Mouse (Mus musculus): ENCODE measurements around the gene Il1rapl1.
A peak's percentile ranks its signal among the peaks of the same experiment; 100 is the strongest.

The Il1rapl1 gene

GRCm38 (mm10) chrX:88115609-88116073, at the start of gene Il1rapl1:
Gene Il1rapl1 (minus strand): TSS chrX:88115645.
- DNase-seq (ENCODE audit: low read depth, low spot score), result peak; percentile 60

GRCm38 (mm10) chrX:88158037-88158436, 42.6 kb upstream of the Il1rapl1 start:
- DNase-seq (ENCODE audit: low read depth, low spot score), result no peak

- DNase-seq (ENCODE audit: low read depth, low spot score), result no peak
Measured at GRCm38 (mm10) chrX:88125612-88126011, 10.2 kb upstream of the Il1rapl1 start.

GRCm38 (mm10) chrX:88120070-88120469, 4.6 kb upstream of the Il1rapl1 start:
- DNase-seq (ENCODE audit: low read depth, low spot score), result no peak

- DNase-seq (ENCODE audit: low read depth, low spot score), result no peak
Measured at GRCm38 (mm10) chrX:88117858-88118257, 2.4 kb upstream of the Il1rapl1 start.

- DNase-seq (ENCODE audit: low read depth, low spot score), result no peak
Measured at GRCm38 (mm10) chrX:88116326-88116725, 881 bp upstream of the Il1rapl1 start.

GRCm38 (mm10) chrX:88113561-88113960, 1.9 kb downstream of the Il1rapl1 start:
- no peak for DNase-seq (ENCODE audit: low read depth, low spot score)

- DNase-seq (ENCODE audit: low read depth, low spot score), result no peak
Measured at GRCm38 (mm10) chrX:88112254-88112653, 3.2 kb downstream of the Il1rapl1 start.

- no peak for DNase-seq (ENCODE audit: low read depth, low spot score)
Measured at GRCm38 (mm10) chrX:88109733-88110132, 5.7 kb downstream of the Il1rapl1 start.

GRCm38 (mm10) chrX:88093936-88094569, 21.4 kb downstream of the Il1rapl1 start:
- no peak for DNase-seq (ENCODE audit: low read depth, low spot score)

GRCm38 (mm10) chrX:88089873-88090272, 25.6 kb downstream of the Il1rapl1 start:
- no peak for DNase-seq (ENCODE audit: low read depth, low spot score)

- DNase-seq (ENCODE audit: low read depth, low spot score), result no peak
Measured at GRCm38 (mm10) chrX:88072741-88073419, 42.6 kb downstream of the Il1rapl1 start.

- DNase-seq (ENCODE audit: low read depth, low spot score), result no peak
Measured at GRCm38 (mm10) chrX:88070368-88070767, 45.1 kb downstream of the Il1rapl1 start.

- no peak for DNase-seq (ENCODE audit: low read depth, low spot score)
Measured at GRCm38 (mm10) chrX:88043556-88043955, 71.9 kb downstream of the Il1rapl1 start.

- no peak for DNase-seq (ENCODE audit: low read depth, low spot score)
Measured at GRCm38 (mm10) chrX:88038984-88039383, 76.5 kb downstream of the Il1rapl1 start.

GRCm38 (mm10) chrX:87897172-87897571, 218.3 kb downstream of the Il1rapl1 start:
- no peak for DNase-seq (ENCODE audit: low read depth, low spot score)

GRCm38 (mm10) chrX:87891916-87892315, 223.5 kb downstream of the Il1rapl1 start:
- no peak for DNase-seq (ENCODE audit: low read depth, low spot score)

GRCm38 (mm10) chrX:87854107-87854506, 261.3 kb downstream of the Il1rapl1 start:
- DNase-seq (ENCODE audit: low read depth, low spot score), result peak; percentile 4

- no peak for DNase-seq (ENCODE audit: low read depth, low spot score)
Measured at GRCm38 (mm10) chrX:87813884-87814283, 301.6 kb downstream of the Il1rapl1 start.

GRCm38 (mm10) chrX:87807717-87808116, 307.7 kb downstream of the Il1rapl1 start:
- no peak for DNase-seq (ENCODE audit: low read depth, low spot score)

GRCm38 (mm10) chrX:87793011-87793410, 322.4 kb downstream of the Il1rapl1 start:
- DNase-seq (ENCODE audit: low read depth, low spot score), result no peak

GRCm38 (mm10) chrX:87710589-87710988, 404.9 kb downstream of the Il1rapl1 start:
- no peak for DNase-seq (ENCODE audit: low read depth, low spot score)

GRCm38 (mm10) chrX:87663856-87664255, 451.6 kb downstream of the Il1rapl1 start:
- DNase-seq (ENCODE audit: low read depth, low spot score), result no peak

Measured in brain, embryonic 18.5 days (tissue).